Mouse (Mus musculus): Measurements from ENCODE around the gene Cebpb. TPM values are rescaled to one million over a fixed set of nuclear protein-coding genes. Genes with fewer than 3 reads are reported as not detected.

Cebpb gene
- 29.1 and 30.6 TPM in 2 replicates for polyA plus RNA-seq (2015; fragmentation: Nextera tagmentation; extraction: Ambion mirVana)

GRCm38 (mm10) chr2:167688498-167689451, at the start of gene Cebpb:
Cebpb (plus strand) TSS chr2:167688915.

GRCm38 (mm10) chr2:167661270-167662203, 27.2 kb upstream of the Cebpb start, which contains the start of gene Gm20431:
Gm20431 (minus strand) TSS chr2:167661496.

GRCm38 (mm10) chr2:167689501-167690218, 945 bp downstream of the Cebpb start, which contains the start of gene Tmem189:
Tmem189 (minus strand) TSS chr2:167689822.

Other genes starting within 250 kb of the Cebpb start
- 44.2 and 58.0 TPM in 2 replicates for gene Rnf114, start 196.3 kb upstream of the Cebpb start, polyA plus RNA-seq (2015; fragmentation: Nextera tagmentation; extraction: Ambion mirVana)
- gene Spata2, start 196.0 kb upstream of the Cebpb start, polyA plus RNA-seq (2015; fragmentation: Nextera tagmentation; extraction: Ambion mirVana): 7.1 and 7.4 TPM in 2 replicates
- gene Snai1, start 150.7 kb upstream of the Cebpb start, polyA plus RNA-seq (2015; fragmentation: Nextera tagmentation; extraction: Ambion mirVana): 11.4 and 15.0 TPM in 2 replicates
- gene Ube2v1, start 56.8 kb upstream of the Cebpb start, polyA plus RNA-seq (2015; fragmentation: Nextera tagmentation; extraction: Ambion mirVana): 200 and 205 TPM in 2 replicates
- not detected in 2 replicates for gene Gm20431, start 27.4 kb upstream of the Cebpb start, polyA plus RNA-seq (2015; fragmentation: Nextera tagmentation; extraction: Ambion mirVana)
- gene Tmem189, start 907 bp downstream of the Cebpb start, polyA plus RNA-seq (2015; fragmentation: Nextera tagmentation; extraction: Ambion mirVana): 18.9 and 21.8 TPM in 2 replicates
- 40.1 and 45.8 TPM in 2 replicates for gene Ptpn1, start 243.1 kb downstream of the Cebpb start, polyA plus RNA-seq (2015; fragmentation: Nextera tagmentation; extraction: Ambion mirVana)